Mouse (Mus musculus) forebrain, embryonic 12.5 days (tissue): Measurements from ENCODE around the gene Copb2. TPM values are rescaled to one million over a fixed set of nuclear protein-coding genes. Genes with fewer than 3 reads are reported as not detected.
A peak's percentile ranks its signal among the peaks of the same experiment; 100 is the strongest.

ENCODE experiments used
- ATAC-seq: fragments of 200-750 bp; cut with Nextera tagmentation; 2 replicates; pipeline ENCODE4 v1.8.0; 2017; ENCODE audit warnings: moderate TSS enrichment; ENCODE audit not compliant: low FRiP score
- H3K27ac ChIP-seq: fragments of 300-500 bp; sonication (generic); 2 replicates; pipeline ENCODE4 v1.5.1; 2016; ENCODE audit warnings: mild to moderate bottlenecking
- H3K27me3 ChIP-seq: fragments of 300-500 bp; sonication (generic); 2 replicates; pipeline ENCODE4 v1.6.1; 2016; ENCODE audit warnings: mild to moderate bottlenecking
- H3K36me3 ChIP-seq: fragments of 300-500 bp; sonication (generic); replicated peaks from 2 replicates; pipeline ENCODE4 v1.6.1; 2016; ENCODE audit warnings: mild to moderate bottlenecking
- H3K4me1 ChIP-seq: fragments of 300-500 bp; sonication (generic); 2 replicates; pipeline ENCODE4 v1.6.1; 2016
- H3K4me2 ChIP-seq: fragments of 300-500 bp; sonication (generic); 2 replicates; pipeline ENCODE4 v1.6.1; 2016; ENCODE audit warnings: mild to moderate bottlenecking, moderate library complexity
- H3K4me3 ChIP-seq: fragments of 300-500 bp; sonication (generic); replicated peaks from 2 replicates; pipeline ENCODE4 v1.5.1; 2016; ENCODE audit warnings: mild to moderate bottlenecking
- H3K9ac ChIP-seq: fragments of 300-500 bp; sonication (generic); 2 replicates; pipeline ENCODE4 v1.6.1; 2016; ENCODE audit warnings: mild to moderate bottlenecking
- H3K9me3 ChIP-seq: fragments of 300-500 bp; sonication (generic); 2 replicates; pipeline ENCODE4 v1.6.1; 2016
- WGBS: fragments of 180-500 bp; shearing (Covaris S2); methylation state at CpG from one replicate; pipeline ENCODE4 v1.1.7; 2016; 5-methylcytosine and 5-hydroxymethylcytosine counted together
- polyA plus RNA-seq: library from polyadenylated mRNA; unstranded; fragments of >200 nt; fragmentation: Nextera tagmentation; extraction: Ambion mirVana; gene quantifications from 2 replicates; pipeline ENCODE4 v1.2.1, GENCODE M21; 2016

Copb2 gene
- polyA plus RNA-seq = 157 and 159 TPM in 2 replicates

DNA sequence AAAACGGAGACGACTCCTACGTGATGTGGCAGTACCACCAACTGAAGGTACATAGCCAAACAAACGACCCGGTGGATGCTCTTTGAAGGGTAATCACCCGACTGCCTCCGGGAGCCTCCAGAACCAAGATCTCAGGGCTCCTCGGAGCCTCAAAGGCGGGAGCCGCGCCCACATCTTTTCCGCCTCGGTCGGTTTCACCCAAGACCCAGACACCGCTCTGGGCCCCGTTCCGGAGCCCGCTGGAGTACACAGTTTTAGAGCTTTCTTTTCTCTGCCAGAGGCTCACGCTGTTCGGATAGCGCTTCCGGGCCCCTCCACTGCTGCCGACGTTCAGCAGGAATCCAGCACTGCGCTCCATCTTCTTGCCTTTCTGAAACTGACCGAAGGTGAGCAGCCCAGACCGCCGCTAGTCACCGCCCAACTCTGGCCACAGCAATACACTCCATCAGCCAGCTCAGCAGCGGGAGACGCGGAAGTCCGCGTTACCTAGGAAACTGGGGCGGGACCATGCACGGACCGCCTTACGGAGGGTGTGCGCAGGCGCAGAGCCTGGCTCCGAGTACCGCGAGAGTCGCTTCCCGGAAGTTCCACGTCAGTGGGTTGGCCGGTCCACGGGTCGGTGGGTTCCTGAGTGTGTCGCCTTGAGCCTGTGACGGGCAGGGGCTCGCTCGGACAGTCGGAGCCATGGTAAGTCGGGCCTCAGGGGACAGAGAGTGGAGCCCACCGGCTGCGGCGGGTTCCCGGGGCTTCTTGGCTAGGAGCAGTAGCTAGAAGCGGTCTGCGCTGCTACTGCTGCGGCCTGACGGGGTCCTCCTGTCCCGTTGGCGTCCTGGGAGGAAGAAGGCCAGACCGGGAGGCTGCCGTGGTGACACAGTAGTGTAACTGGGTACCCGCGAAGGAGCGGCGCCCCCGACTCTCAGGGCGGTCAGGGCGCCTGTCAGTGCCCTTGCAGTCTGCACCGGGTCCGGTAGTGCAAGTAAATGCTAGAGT lies at the start of gene Copb2:
Gene Copb2 (plus strand): TSS at position 585 of the 990 bp plus-strand sequence.
- Histone ChIP-seq H3K27ac (peak within 1 kb of the TSS; percentile 87), H3K27me3 (no peaks in the 10 kb centered on the region), H3K4me3 (peak within 1 kb of the TSS; percentile 94), H3K9me3 (no peaks in the 10 kb centered on the region), H3K4me1 (peaks cover 18% of the 10 kb centered on the region), H3K36me3 (peaks cover 7% of the 10 kb centered on the region), H3K4me2 (peak within 1 kb of the TSS; percentile 90), H3K9ac (peak within 1 kb of the TSS; percentile 83)
- ATAC-seq = peak; percentile 100
- under 1% methylated on average over 76 of the region's 76 CpGs for WGBS

DNA sequence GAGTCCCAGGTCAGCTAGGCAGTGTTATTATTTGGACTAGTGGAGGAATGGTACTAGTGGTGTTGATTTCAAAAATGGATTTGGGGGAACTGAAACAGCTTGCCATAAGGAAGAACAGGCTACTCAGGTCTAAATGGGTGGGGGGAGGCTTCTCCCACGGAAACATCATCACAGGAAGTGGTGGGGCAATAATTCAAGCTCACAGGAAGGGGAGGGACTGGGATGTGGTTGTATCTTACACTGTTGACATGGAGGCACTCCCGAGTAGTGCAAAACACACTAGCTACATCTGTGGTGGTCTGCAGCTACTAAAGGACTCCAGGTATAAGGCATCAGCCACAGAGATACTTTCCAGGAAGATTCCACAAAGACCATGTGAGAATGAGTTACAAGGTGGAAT lies 39.6 kb upstream of the Copb2 start:
- H3K27me3 ChIP-seq = peaks cover 23% of the 10 kb centered on the region; the same call in 1 of the 2 replicates
- H3K9ac ChIP-seq = no peak overlapping the region
- peak overlapping the region; percentile 83 for H3K27ac ChIP-seq
- no peak overlapping the region for H3K4me3 ChIP-seq
- no peaks in the 10 kb centered on the region for H3K9me3 ChIP-seq
- H3K4me1 ChIP-seq = peaks cover 24% of the 10 kb centered on the region
- 79% methylated on average over 2 of the region's 2 CpGs for WGBS
- no peaks in the 10 kb centered on the region for H3K36me3 ChIP-seq
- H3K4me2 ChIP-seq = no peak overlapping the region
- no peak for ATAC-seq

DNA sequence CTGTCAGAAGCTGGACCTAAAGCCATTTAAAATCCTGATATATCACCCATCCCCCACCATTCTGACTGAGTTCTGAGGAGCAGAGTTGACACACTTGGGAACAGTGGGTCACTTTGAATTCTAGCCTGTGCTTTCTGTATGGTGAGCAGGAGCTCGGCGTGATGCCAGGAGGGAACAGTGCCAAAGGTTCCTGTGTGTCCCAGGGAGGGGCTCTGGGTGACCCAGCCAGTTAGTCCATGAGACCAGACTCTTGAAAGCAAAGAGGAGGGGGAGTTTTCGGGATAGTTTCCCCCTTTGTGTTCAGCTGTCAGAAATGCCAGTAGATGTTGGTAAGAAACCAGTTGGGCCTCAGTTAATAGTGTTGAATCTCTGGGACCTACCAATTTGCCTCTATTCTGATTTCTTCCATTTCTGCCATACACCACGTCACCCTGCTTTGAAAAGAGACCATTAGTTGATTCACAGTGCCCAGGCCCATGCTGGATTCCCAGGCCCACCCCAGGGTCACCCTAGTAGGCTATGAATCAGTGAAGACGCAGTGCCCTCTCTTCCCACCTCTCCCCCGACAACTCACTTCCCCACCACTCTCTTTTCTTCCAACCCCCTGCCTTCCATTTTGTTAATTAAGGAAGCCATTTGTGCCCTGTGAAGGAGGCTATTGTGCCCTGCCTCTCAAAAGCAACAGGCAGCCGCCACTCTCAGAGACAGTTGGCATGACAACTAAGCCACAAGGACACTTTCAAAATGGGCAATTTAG lies 38.6 kb upstream of the Copb2 start:
- peaks cover 26% of the 10 kb centered on the region; the same call in 1 of the 2 replicates for H3K27me3 ChIP-seq
- WGBS = 7% methylated on average over 7 of the region's 7 CpGs
- no peaks in the 10 kb centered on the region for H3K36me3 ChIP-seq
- peaks cover 24% of the 10 kb centered on the region for H3K4me1 ChIP-seq
- H3K9me3 ChIP-seq = no peaks in the 10 kb centered on the region
- peak overlapping the region; percentile 33 for H3K4me2 ChIP-seq
- ATAC-seq = peak; percentile 90
- no peak overlapping the region for H3K9ac ChIP-seq
- no peak overlapping the region for H3K4me3 ChIP-seq
- H3K27ac ChIP-seq = peak overlapping the region; percentile 83

DNA sequence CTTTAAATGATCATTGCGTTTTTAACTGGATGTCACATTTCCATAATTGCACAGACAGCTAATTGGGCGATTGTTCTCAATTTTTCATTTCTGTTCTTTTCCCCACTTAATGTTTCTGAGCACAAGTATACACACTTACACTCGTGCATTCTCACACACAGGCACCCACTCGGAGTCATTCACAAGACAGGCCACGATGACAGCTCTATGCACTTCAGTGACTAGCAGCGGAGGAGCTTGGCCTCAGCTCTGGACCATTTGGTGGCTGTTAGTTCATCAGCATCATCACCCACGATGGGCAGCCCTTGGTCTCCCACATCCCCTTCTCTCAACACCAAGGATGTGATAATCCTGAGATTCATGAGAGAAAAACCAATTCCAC lies 38.0 kb upstream of the Copb2 start:
- Histone ChIP-seq H3K4me3 (no peak overlapping the region), H3K27me3 (peaks cover 26% of the 10 kb centered on the region; the same call in 1 of the 2 replicates), H3K4me2 (no peak overlapping the region), H3K36me3 (no peaks in the 10 kb centered on the region), H3K9me3 (no peaks in the 10 kb centered on the region), H3K27ac (peak overlapping the region; percentile 63), H3K9ac (no peak overlapping the region), H3K4me1 (peaks cover 24% of the 10 kb centered on the region)
- ATAC-seq = peak; percentile 73
- WGBS = 14% methylated on average over 7 of the region's 7 CpGs

DNA sequence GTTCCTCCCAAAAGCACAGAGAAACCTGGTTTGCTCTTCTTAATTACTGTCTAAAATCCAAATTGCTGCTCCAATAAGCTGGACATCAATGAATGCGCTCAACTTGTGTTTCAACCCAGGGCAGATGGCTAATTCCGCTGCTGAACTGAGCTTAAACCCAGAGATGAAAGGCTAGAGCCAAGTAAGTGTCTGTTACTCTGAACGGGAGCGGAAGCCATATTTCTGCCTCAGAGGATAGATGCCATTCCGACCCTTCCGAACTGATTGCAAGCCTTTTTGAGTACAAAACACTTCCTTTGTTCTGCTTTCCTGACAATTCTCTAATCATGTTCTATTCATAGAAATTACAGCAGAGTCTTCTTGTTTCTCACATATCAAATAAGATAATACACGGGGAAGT lies 36.3 kb upstream of the Copb2 start:
- ATAC-seq = no peak

DNA sequence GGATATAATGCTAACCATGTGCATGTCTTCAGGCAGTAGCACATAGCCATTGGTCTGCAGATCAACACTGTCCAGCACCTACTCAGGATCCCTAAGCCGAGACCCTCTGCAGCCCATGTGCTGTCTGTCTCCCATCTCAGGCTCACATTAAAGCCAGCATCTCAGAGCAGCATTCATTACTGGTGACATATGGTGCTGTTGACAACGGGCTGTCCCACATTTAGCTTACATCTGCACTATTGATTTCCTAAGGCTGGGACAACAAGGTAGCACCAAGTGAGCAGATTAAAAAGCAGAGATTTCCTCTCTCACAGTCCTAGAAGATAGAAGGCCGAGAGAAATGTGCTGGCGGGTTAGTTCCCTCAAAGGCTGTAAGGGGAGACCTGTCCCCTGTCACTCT lies 33.7 kb upstream of the Copb2 start:
- Histone ChIP-seq H3K9me3 (no peaks in the 10 kb centered on the region), H3K9ac (no peak overlapping the region), H3K4me2 (no peak overlapping the region), H3K36me3 (no peaks in the 10 kb centered on the region), H3K4me1 (peaks cover 12% of the 10 kb centered on the region), H3K27me3 (peaks cover 17% of the 10 kb centered on the region; the same call in 1 of the 2 replicates), H3K4me3 (no peak overlapping the region), H3K27ac (0 out of 2 replicates have a peak overlapping the region, but pooled peaks have one; percentile 5)
- 75% methylated on average over 4 of the region's 4 CpGs for WGBS
- ATAC-seq = no peak

More for the DNA sequence above, 36.3 kb upstream of the Copb2 start:
- Histone ChIP-seq H3K9me3 (no peaks in the 10 kb centered on the region), H3K4me1 (peaks cover 24% of the 10 kb centered on the region), H3K27me3 (peaks cover 23% of the 10 kb centered on the region; the same call in 1 of the 2 replicates), H3K4me3 (no peak overlapping the region), H3K9ac (no peak overlapping the region), H3K4me2 (no peak overlapping the region), H3K36me3 (no peaks in the 10 kb centered on the region), H3K27ac (no peak overlapping the region)
- WGBS = 65% methylated on average over 7 of the region's 7 CpGs

DNA sequence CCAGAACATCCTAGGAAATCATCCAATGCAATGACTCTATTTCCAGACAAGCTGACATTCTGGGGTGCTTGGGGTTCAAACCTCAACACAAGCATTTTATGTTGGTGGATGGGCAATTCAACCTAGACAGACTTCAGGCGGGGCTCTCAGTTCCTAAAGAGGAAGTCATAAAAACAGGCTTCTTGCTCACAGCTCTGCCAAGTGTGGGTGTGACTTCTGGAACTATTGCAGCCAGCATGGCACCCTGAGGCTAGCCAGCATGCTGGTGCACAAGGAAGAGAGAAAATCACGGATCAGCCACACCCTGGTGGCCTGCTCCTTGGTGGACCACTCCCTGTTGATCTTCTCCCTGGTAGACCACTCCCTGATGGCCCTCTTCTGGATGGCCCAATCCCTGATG lies 32.5 kb upstream of the Copb2 start:
- H3K9me3 ChIP-seq = no peaks in the 10 kb centered on the region
- no peak for ATAC-seq
- H3K27me3 ChIP-seq = peaks cover 17% of the 10 kb centered on the region; the same call in 1 of the 2 replicates
- no peaks in the 10 kb centered on the region; the same call in 1 of the 2 replicates for H3K4me1 ChIP-seq
- WGBS = 68% methylated on average over 2 of the region's 2 CpGs
- H3K36me3 ChIP-seq = no peaks in the 10 kb centered on the region
- H3K4me2 ChIP-seq = no peak overlapping the region
- no peak overlapping the region for H3K27ac ChIP-seq
- no peak overlapping the region for H3K4me3 ChIP-seq
- no peak overlapping the region for H3K9ac ChIP-seq

DNA sequence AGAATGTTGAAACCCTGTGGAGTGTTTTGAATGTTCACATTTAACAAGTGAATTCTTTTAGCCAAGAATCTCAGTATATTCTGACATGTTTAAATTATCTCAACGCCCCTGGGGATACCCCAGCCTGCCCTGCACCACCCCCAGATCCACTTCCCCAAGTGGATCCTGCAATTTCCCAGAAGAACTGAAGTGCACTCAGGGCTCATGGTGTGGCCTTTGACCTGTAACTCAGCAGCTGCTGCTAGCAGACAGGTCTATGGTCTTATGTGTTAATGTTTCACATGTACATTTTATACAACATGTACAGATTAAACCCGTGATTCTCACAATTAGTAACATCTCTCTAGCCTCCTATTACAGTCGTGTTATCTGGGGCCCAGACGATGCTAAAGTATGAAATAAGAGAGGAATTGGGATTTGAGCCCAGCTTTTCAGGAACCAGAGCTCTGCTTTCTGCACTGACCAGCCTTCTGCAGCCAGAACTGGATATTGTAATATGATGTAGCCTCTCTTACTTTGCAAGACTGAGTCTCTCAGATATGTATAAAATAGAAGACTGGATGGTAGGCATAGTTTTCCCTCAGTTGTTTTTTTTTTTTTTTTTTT lies 28.7 kb upstream of the Copb2 start:
- Histone ChIP-seq H3K9ac (no peak overlapping the region), H3K36me3 (no peaks in the 10 kb centered on the region), H3K4me2 (no peak overlapping the region), H3K4me3 (no peak overlapping the region), H3K27ac (no peak overlapping the region), H3K27me3 (peaks cover 6% of the 10 kb centered on the region; the same call in 1 of the 2 replicates), H3K9me3 (no peaks in the 10 kb centered on the region), H3K4me1 (peaks cover 6% of the 10 kb centered on the region; the same call in 1 of the 2 replicates)
- no peak for ATAC-seq
- WGBS = 86% methylated on average over 4 of the region's 4 CpGs

DNA sequence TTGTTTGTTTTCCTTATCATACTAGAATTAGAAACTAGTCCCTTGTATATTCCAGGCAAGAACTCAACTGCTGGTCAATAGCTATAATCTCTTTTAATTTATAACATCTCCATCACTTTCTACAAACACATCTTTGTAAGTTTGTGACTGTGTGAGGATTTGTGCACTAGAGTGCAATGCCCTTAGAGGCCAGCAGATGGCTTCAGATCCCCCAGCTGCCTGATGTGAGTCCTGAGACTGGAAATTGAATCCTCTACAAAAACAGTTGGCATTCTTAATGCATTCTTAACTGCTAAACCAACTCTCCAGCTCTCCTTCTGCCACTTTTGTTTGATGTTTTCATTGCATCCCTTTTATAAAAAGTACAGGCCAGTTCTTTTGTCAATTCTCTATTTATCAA lies 27.8 kb upstream of the Copb2 start:
- Histone ChIP-seq H3K4me3 (no peak overlapping the region), H3K9me3 (no peaks in the 10 kb centered on the region), H3K9ac (no peak overlapping the region), H3K27ac (no peak overlapping the region), H3K4me1 (peaks cover 6% of the 10 kb centered on the region; the same call in 1 of the 2 replicates), H3K4me2 (no peak overlapping the region), H3K27me3 (peaks cover 6% of the 10 kb centered on the region; the same call in 1 of the 2 replicates), H3K36me3 (no peaks in the 10 kb centered on the region)
- ATAC-seq = no peak

DNA sequence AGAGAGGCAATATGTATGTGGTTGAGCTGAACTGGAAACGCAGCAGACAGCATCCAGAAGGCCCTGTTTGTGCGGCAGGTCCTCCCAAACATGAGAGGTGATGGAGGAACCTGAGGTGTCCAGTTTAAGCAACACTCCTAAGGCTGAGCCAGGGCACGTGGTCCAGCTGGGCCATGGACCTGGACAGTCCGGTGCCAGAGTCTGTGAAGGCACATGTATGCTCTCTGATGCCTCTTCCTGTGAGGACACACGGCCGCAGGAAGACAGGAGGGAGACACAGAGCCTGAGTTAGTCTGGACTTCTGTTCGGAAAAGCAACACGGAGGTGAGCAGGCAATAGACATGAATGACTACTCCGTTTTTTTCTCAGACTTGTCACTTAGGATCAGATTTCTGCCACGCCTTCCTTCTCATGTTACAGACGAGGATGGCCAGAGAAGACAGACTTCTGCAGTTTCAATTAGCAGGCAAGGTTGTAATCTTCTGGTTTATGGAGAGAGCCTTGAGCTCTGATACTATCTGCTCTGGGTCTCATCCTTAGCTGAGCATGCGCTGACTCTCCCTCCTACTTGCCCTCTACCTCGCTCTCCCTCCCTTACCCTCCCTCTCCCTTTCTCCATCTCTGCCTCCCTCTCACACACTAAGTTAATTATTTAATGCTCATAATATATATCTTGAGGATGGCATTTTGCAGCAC lies 25.4 kb upstream of the Copb2 start:
- 46% methylated on average over 13 of the region's 13 CpGs for WGBS
- Histone ChIP-seq H3K4me3 (no peak overlapping the region), H3K4me1 (peaks cover 6% of the 10 kb centered on the region; the same call in 1 of the 2 replicates), H3K27me3 (peaks cover 6% of the 10 kb centered on the region; the same call in 1 of the 2 replicates), H3K36me3 (no peaks in the 10 kb centered on the region), H3K27ac (no peak overlapping the region), H3K4me2 (peak overlapping the region; percentile 33), H3K9me3 (no peaks in the 10 kb centered on the region), H3K9ac (no peak overlapping the region; the same call in 1 of the 2 replicates)
- peak; percentile 60 for ATAC-seq

DNA sequence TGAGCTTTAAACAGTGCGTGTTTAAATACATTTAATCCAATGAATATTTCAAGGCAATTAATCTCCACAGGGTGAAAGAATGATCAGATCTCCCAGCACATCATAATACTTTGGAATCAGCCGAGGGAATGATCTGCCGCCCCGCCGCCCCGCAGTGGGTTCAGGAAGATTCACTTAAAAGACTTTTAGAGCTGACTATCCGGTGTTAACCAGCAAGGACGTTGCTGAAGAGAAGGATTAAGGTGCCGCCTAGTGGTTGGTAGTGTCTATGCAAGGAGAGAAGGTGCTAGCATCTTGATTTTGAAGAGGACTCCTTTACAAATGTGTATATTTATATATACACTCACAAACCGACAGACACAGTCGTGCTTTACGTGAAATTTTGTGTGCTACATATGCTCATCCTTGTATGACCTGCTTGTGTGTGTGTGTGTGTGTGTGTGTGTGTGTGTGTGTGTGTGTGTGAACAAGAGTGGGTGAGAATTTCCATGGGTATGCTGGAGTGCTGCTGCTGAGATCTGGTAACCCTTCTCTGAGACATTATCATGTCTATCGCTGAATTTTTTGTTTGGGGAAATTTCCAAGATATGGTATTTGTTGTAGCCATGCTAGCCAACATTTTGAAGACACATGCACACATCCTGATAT lies 24.7 kb upstream of the Copb2 start:
- peaks cover 6% of the 10 kb centered on the region; the same call in 1 of the 2 replicates for H3K27me3 ChIP-seq
- peak overlapping the region; percentile 33 for H3K4me2 ChIP-seq
- H3K9me3 ChIP-seq = no peaks in the 10 kb centered on the region
- WGBS = 6% methylated on average over 13 of the region's 13 CpGs
- peak; percentile 75 for ATAC-seq
- H3K4me1 ChIP-seq = peaks cover 6% of the 10 kb centered on the region; the same call in 1 of the 2 replicates
- H3K4me3 ChIP-seq = no peak overlapping the region
- no peak overlapping the region for H3K27ac ChIP-seq
- no peak overlapping the region; the same call in 1 of the 2 replicates for H3K9ac ChIP-seq
- H3K36me3 ChIP-seq = no peaks in the 10 kb centered on the region
